Mouse (Mus musculus): Measurements from ENCODE around the gene Glb1. TPM values are rescaled to one million over a fixed set of nuclear protein-coding genes. Genes with fewer than 3 reads are reported as not detected.
A peak's percentile ranks its signal among the peaks of the same experiment; 100 is the strongest.

Gene Glb1
- polyA plus RNA-seq, 1 experiment from 2014 or later = 77.9 TPM

- Histone ChIP-seq H3K4me3 (replicated peaks; ENCODE audit: low read depth, low read length) (no peak overlapping the region), H3K9ac (ENCODE audit: low read depth, low read length) (no peak overlapping the region), H3K27ac (no peak overlapping the region), H3K4me2 (ENCODE audit: low read length) (no peak overlapping the region), H3K4me1 (replicated peaks; ENCODE audit: insufficient read depth, low read length) (no peaks in the 10 kb centered on the region), H3K36me3 (ENCODE audit: insufficient read depth, low read length) (peaks cover 21% of the 10 kb centered on the region), H3K27me3 (ENCODE audit: insufficient read depth, low read length) (no peaks in the 10 kb centered on the region), H3K9me3 (replicated peaks; ENCODE audit: low read length) (no peaks in the 10 kb centered on the region)
- WGBS = 79% methylated on average over 3 of the region's 3 CpGs
- DNase-seq (ENCODE audit: low spot score) = no peak
- no peak for TF ChIP-seq CTCF (IDR thresholded peaks at IDR 0.05; ENCODE audit: low read depth)
- no peak for ATAC-seq (replicated peaks; ENCODE audit: low FRiP score, low read depth)
Measured at GRCm38 (mm10) chr9:114458436-114458835, 57.6 kb downstream of the Glb1 start.

DNA sequence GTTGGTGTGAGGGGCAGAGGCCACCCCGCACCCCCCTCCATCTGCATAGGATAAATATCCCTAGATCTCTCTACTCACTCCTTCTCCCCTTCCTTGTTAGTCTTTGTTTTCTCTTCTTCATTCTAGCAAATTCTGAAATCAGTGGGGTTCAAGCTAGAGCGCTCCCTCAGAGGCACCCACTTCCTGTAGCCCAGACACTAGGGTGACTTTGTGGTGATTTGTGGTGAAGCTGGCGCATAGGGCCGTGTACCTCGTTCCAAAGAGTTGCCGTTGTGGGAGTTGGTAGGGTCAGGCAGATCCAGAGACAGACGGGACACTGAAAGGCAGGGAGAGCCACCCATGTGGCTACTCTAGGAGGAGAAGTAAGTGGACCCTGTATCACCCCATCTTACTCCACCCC, 61.7 kb downstream of the Glb1 start:
- 79% methylated on average over 7 of the region's 7 CpGs for WGBS
- Histone ChIP-seq H3K36me3 (ENCODE audit: insufficient read depth, low read length) (peaks cover 32% of the 10 kb centered on the region), H3K27me3 (ENCODE audit: insufficient read depth, low read length) (no peaks in the 10 kb centered on the region), H3K4me2 (ENCODE audit: low read length) (no peak overlapping the region), H3K9me3 (replicated peaks; ENCODE audit: low read length) (no peaks in the 10 kb centered on the region), H3K9ac (ENCODE audit: low read depth, low read length) (no peak overlapping the region), H3K4me3 (replicated peaks; ENCODE audit: low read depth, low read length) (no peak overlapping the region), H3K4me1 (replicated peaks; ENCODE audit: insufficient read depth, low read length) (no peaks in the 10 kb centered on the region), H3K27ac (no peak overlapping the region)
- DNase-seq (ENCODE audit: low spot score) = no peak
- no peak for TF ChIP-seq CTCF (IDR thresholded peaks at IDR 0.05; ENCODE audit: low read depth)
- no peak for ATAC-seq (replicated peaks; ENCODE audit: low FRiP score, low read depth)

DNA sequence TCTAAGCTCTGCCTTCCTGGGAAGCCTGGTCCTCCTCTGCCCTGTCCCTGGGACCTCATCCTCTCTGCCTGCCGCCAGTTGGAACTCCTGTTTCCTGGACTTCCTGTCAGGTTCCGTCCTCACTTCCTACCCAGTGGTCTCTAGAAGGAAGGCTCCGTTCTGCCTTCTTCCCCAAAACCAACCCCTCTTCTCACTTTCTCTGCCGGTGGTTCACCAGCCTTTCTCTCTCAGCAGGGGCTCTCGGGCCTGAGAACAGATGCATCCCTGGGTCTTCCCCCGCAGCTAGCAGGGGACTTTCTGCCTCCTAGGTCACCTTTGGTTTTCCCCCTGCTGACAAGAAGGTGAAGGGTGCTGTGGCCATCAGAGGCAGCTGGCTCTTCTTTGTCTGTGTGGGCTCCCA, 64.6 kb downstream of the Glb1 start:
- no peaks in the 10 kb centered on the region for H3K4me1 ChIP-seq (replicated peaks; ENCODE audit: insufficient read depth, low read length)
- no peak overlapping the region for H3K4me3 ChIP-seq (replicated peaks; ENCODE audit: low read depth, low read length)
- TF ChIP-seq CTCF (IDR thresholded peaks at IDR 0.05; ENCODE audit: low read depth) = no peak
- H3K9ac ChIP-seq (ENCODE audit: low read depth, low read length) = no peak overlapping the region
- H3K27ac ChIP-seq = no peak overlapping the region
- WGBS = 83% methylated on average over 6 of the region's 6 CpGs
- DNase-seq (ENCODE audit: low spot score) = no peak
- ATAC-seq (replicated peaks; ENCODE audit: low FRiP score, low read depth) = no peak
- H3K4me2 ChIP-seq (ENCODE audit: low read length) = no peak overlapping the region
- no peaks in the 10 kb centered on the region for H3K9me3 ChIP-seq (replicated peaks; ENCODE audit: low read length)
- H3K27me3 ChIP-seq (ENCODE audit: insufficient read depth, low read length) = no peaks in the 10 kb centered on the region
- peaks cover 31% of the 10 kb centered on the region for H3K36me3 ChIP-seq (ENCODE audit: insufficient read depth, low read length)

- 63% methylated on average over 7 of the region's 7 CpGs for WGBS
- peaks cover 25% of the 10 kb centered on the region for H3K36me3 ChIP-seq (ENCODE audit: insufficient read depth, low read length)
- H3K9me3 ChIP-seq (replicated peaks; ENCODE audit: low read length) = no peaks in the 10 kb centered on the region
- H3K4me3 ChIP-seq (replicated peaks; ENCODE audit: low read depth, low read length) = no peak overlapping the region
- no peak overlapping the region for H3K4me2 ChIP-seq (ENCODE audit: low read length)
- TF ChIP-seq CTCF (IDR thresholded peaks at IDR 0.05; ENCODE audit: low read depth) = no peak
- no peak for DNase-seq (ENCODE audit: low spot score)
- H3K27ac ChIP-seq = no peak overlapping the region
- no peak overlapping the region for H3K9ac ChIP-seq (ENCODE audit: low read depth, low read length)
- no peaks in the 10 kb centered on the region for H3K4me1 ChIP-seq (replicated peaks; ENCODE audit: insufficient read depth, low read length)
- H3K27me3 ChIP-seq (ENCODE audit: insufficient read depth, low read length) = no peaks in the 10 kb centered on the region
- 0 out of 2 replicates have a peak, but pooled peaks have one; percentile 29 for ATAC-seq (replicated peaks; ENCODE audit: low FRiP score, low read depth)
Measured at GRCm38 (mm10) chr9:114466871-114467270, 66.0 kb downstream of the Glb1 start.

DNA sequence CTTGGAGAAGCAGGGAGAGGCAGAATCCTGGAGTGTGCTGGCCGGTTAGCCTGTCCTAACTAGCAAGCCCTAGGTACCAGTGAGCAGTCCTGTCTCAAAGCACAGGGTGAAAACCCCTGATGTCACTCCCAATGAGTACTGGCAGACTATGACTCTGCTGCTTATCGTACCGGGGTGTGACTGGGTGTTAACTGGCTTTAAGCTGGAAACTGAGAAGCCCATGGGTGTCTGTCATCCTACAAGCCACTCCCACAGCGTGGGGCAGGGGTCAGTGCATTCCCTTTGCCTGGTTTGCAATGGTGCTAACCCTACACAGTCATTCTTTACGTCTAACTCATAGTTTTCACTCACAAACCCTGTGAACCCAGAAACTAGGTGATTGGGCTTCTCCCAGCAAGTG, 67.3 kb downstream of the Glb1 start:
- no peaks in the 10 kb centered on the region for H3K27me3 ChIP-seq (ENCODE audit: insufficient read depth, low read length)
- H3K9me3 ChIP-seq (replicated peaks; ENCODE audit: low read length) = no peaks in the 10 kb centered on the region
- H3K27ac ChIP-seq = no peak overlapping the region
- WGBS = 73% methylated on average over 5 of the region's 5 CpGs
- no peak overlapping the region for H3K4me3 ChIP-seq (replicated peaks; ENCODE audit: low read depth, low read length)
- ATAC-seq (replicated peaks; ENCODE audit: low FRiP score, low read depth) = no peak
- H3K4me2 ChIP-seq (ENCODE audit: low read length) = no peak overlapping the region
- H3K36me3 ChIP-seq (ENCODE audit: insufficient read depth, low read length) = peaks cover 25% of the 10 kb centered on the region
- H3K9ac ChIP-seq (ENCODE audit: low read depth, low read length) = no peak overlapping the region
- no peak for TF ChIP-seq CTCF (IDR thresholded peaks at IDR 0.05; ENCODE audit: low read depth)
- no peaks in the 10 kb centered on the region for H3K4me1 ChIP-seq (replicated peaks; ENCODE audit: insufficient read depth, low read length)
- DNase-seq (ENCODE audit: low spot score) = no peak

DNA sequence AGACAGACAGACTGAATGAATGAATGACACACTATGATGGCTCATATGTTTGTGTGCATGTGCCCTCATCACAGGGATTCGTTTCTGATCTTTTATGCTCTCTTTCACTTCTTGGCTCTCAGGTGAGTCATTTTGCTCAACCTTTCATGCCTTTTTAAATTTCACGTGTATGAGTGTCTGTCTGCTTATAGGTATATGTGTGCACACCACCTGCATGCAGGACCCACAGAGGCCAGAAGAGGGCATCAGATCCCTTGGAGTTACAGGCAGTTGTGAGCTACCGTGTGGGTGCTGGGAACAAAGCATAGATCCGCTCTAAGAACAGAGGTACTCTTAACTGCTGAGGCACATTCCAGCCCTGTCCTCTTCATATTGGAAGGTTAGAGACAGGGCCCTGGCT, 67.8 kb downstream of the Glb1 start:
- H3K9me3 ChIP-seq (replicated peaks; ENCODE audit: low read length) = no peaks in the 10 kb centered on the region
- DNase-seq (ENCODE audit: low spot score) = no peak
- no peak for ATAC-seq (replicated peaks; ENCODE audit: low FRiP score, low read depth)
- H3K27me3 ChIP-seq (ENCODE audit: insufficient read depth, low read length) = no peaks in the 10 kb centered on the region
- WGBS = 97% methylated on average over 4 of the region's 4 CpGs
- no peak overlapping the region for H3K27ac ChIP-seq
- no peak overlapping the region for H3K4me3 ChIP-seq (replicated peaks; ENCODE audit: low read depth, low read length)
- H3K36me3 ChIP-seq (ENCODE audit: insufficient read depth, low read length) = peaks cover 23% of the 10 kb centered on the region
- H3K4me1 ChIP-seq (replicated peaks; ENCODE audit: insufficient read depth, low read length) = no peaks in the 10 kb centered on the region
- no peak overlapping the region for H3K9ac ChIP-seq (ENCODE audit: low read depth, low read length)
- TF ChIP-seq CTCF (IDR thresholded peaks at IDR 0.05; ENCODE audit: low read depth) = no peak
- no peak overlapping the region for H3K4me2 ChIP-seq (ENCODE audit: low read length)

DNA sequence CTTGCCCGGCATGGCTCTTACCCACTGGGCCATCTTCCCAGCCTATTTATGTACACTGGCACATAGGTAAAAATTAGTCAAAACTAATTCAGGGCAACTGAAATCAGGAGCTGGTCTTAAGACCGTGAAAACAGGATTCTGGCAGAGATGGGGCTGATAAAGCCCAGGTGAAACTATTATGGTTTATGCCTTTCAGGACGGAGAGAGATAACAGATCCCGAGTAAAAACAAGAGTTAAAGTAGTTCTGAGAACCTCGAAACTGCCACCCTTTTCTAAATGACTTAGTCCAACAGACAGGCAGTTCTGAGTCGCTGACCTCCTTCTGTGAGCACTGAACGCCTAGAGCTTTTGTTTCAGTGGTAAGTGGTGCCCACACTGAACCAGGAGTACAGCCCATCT, 71.0 kb downstream of the Glb1 start:
- H3K27ac ChIP-seq = no peak overlapping the region
- no peak overlapping the region for H3K4me3 ChIP-seq (replicated peaks; ENCODE audit: low read depth, low read length)
- no peaks in the 10 kb centered on the region for H3K4me1 ChIP-seq (replicated peaks; ENCODE audit: insufficient read depth, low read length)
- H3K27me3 ChIP-seq (ENCODE audit: insufficient read depth, low read length) = no peaks in the 10 kb centered on the region
- no peak for ATAC-seq (replicated peaks; ENCODE audit: low FRiP score, low read depth)
- TF ChIP-seq CTCF (IDR thresholded peaks at IDR 0.05; ENCODE audit: low read depth) = no peak
- no peaks in the 10 kb centered on the region for H3K9me3 ChIP-seq (replicated peaks; ENCODE audit: low read length)
- H3K36me3 ChIP-seq (ENCODE audit: insufficient read depth, low read length) = 0 out of 2 replicates have a peak, but pooled peaks cover 9% of the 10 kb centered on the region
- no peak overlapping the region for H3K4me2 ChIP-seq (ENCODE audit: low read length)
- no peak for DNase-seq (ENCODE audit: low spot score)
- no peak overlapping the region for H3K9ac ChIP-seq (ENCODE audit: low read depth, low read length)
- WGBS = 64% methylated on average over 7 of the region's 7 CpGs

All from kidney, postnatal 0 days (tissue).